Mouse (Mus musculus) heart, adult 2 months (tissue): Measurements from ENCODE around the gene Chpt1. TPM values are rescaled to one million over a fixed set of nuclear protein-coding genes. Genes with fewer than 3 reads are reported as not detected.
"Not testable (repeated sequence)": the region's sequence is repeated elsewhere in the genome, so short reads cannot be mapped to it uniquely, and the experiment has no call there.

Source experiments
- DNase-seq, 2 experiments: peaks; one replicate each; pipeline ENCODE4 v3.0.0; 2021
- H3K27ac ChIP-seq: fragments of 200-600 bp; 2 replicates; pipeline ENCODE4 v1.8.1; 2022
- H3K27me3 ChIP-seq: fragments of 200-500 bp; 2 replicates; pipeline ENCODE4 v1.6.1; 2012; ENCODE audit warnings: mild to moderate bottlenecking, low read length, inconsistent platforms, mixed read lengths; ENCODE audit not compliant: control insufficient read depth, insufficient read depth
- H3K36me3 ChIP-seq: fragments of 200-500 bp; 2 replicates; pipeline ENCODE4 v1.6.1; 2012; ENCODE audit warnings: low read length, inconsistent platforms; ENCODE audit not compliant: control insufficient read depth, insufficient read depth
- H3K4me1 ChIP-seq: fragments of 200-500 bp; 2 replicates; pipeline ENCODE4 v1.6.1; 2011; ENCODE audit warnings: low read length; ENCODE audit not compliant: control insufficient read depth, insufficient read depth
- H3K4me3 ChIP-seq: fragments of 200-600 bp; 2 replicates; pipeline ENCODE4 v1.8.1; 2022
- H3K79me2 ChIP-seq: fragments of 200-500 bp; replicated peaks from 2 replicates; pipeline ENCODE4 v1.6.1; 2012; ENCODE audit warnings: mild to moderate bottlenecking, inconsistent platforms, low read length, moderate library complexity, mixed read lengths; ENCODE audit not compliant: control insufficient read depth, insufficient read depth
- H3K9ac ChIP-seq: fragments of 200-500 bp; 2 replicates; pipeline ENCODE4 v1.6.1; 2012; ENCODE audit warnings: low read depth, mild to moderate bottlenecking, control low read depth, inconsistent platforms, low read length, mixed read lengths
- CTCF ChIP-seq: fragments of 200-600 bp; IDR thresholded peaks from 2 replicates; pipeline ENCODE4 v1.8.1; 2022; ENCODE audit warnings: antibody characterized with exemption, mild to moderate bottlenecking, moderate library complexity
- EP300 ChIP-seq: fragments of 200-500 bp; IDR thresholded peaks from 2 replicates; pipeline ENCODE4 v1.6.1; 2011; ENCODE audit warnings: low read depth, low read length, control low read depth; ENCODE audit not compliant: insufficient read depth
- POLR2A ChIP-seq: fragments of 200-500 bp; IDR thresholded peaks from 2 replicates; pipeline ENCODE4 v1.6.1; 2011; ENCODE audit warnings: mild to moderate bottlenecking, low read depth, low read length, control low read depth; ENCODE audit not compliant: insufficient read depth
- WGBS: fragments of 180-500 bp; shearing (Covaris S2); methylation state at CpG from one replicate; pipeline ENCODE4 v1.1.7; 2018; 5-methylcytosine and 5-hydroxymethylcytosine counted together
- intact Hi-C: fragments of 180-260 bp; cut with DNase I; formaldehyde crosslinking; loops from one replicate; pipeline ENCODE4 v1.15.1; 2025
- polyA plus RNA-seq: library from polyadenylated mRNA; depleted of rRNA; stranded (reverse); fragments of >200 nt; gene quantifications from 2 replicates; pipeline ENCODE4 v1.2.3, GENCODE M21; 2012
- total RNA-seq, 2 experiments: library from RNA; stranded (reverse); gene quantifications; 2 replicates each; pipeline ENCODE4 v1.2.3; 2021

The Chpt1 gene
- total and polyA plus RNA-seq, 3 experiments: 230 to 334 (median 278) TPM

DNA sequence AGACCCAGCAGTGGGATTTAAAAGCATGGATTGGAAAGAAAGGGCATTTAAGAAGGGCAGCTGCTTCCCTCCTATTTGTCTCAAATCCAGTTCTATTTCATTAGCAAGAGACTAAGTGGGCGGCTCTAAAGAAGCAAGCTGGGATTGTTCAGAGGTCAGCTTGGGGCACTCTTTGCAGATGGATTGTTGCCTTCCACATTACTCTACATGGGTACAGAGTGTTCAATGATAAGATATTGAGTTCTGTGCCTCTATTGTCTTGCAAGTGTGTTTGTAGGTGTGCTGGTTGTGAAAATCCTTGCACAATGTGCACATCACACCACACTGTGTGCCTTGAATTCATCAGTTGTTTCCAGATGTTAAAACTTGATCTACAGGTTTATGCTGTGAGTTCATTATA lies 19.3 kb upstream of the Chpt1 start:
- H3K4me1 ChIP-seq: no peaks in the 10 kb centered on the region
- intact Hi-C loops: no loop called here
- TF ChIP-seq CTCF (no peak), POLR2A (no peak), EP300 (no peak)
- no peaks in the 10 kb centered on the region for H3K36me3 ChIP-seq
- no peak overlapping the region for H3K9ac ChIP-seq
- no peak overlapping the region for H3K27ac ChIP-seq
- no peaks in the 10 kb centered on the region for H3K79me2 ChIP-seq
- DNase-seq: no peak
- H3K27me3 ChIP-seq: no peaks in the 10 kb centered on the region
- WGBS: 76% methylated on average over 1 of the region's 1 CpGs
- no peak overlapping the region for H3K4me3 ChIP-seq

DNA sequence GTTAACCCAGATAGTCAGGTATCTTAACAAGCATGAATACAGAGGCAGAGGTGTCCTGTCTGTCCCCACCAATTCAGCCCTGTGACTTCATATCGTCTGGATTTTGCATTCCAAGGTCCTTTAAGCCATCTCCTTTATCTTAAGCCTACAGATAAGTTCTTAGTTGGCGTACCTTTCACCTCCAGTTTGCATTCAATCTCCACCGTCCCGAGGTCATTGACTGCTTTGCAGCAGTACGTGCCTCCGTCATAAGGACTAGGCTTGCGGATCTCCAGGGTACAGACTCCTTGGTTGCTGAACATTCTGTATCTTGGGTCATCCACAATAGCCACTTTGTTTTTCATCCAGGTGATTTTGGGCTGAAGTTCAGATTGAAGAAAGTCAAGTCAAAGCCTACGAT lies 18.9 kb upstream of the Chpt1 start:
- DNase-seq: no peak
- WGBS: 77% methylated on average over 8 of the region's 8 CpGs
- Histone ChIP-seq H3K79me2 (no peaks in the 10 kb centered on the region), H3K4me3 (no peak overlapping the region), H3K4me1 (no peaks in the 10 kb centered on the region), H3K9ac (no peak overlapping the region), H3K27ac (no peak overlapping the region), H3K27me3 (no peaks in the 10 kb centered on the region), H3K36me3 (no peaks in the 10 kb centered on the region)
- TF ChIP-seq POLR2A (no peak), EP300 (no peak)
- intact Hi-C loops: no loop called here

DNA sequence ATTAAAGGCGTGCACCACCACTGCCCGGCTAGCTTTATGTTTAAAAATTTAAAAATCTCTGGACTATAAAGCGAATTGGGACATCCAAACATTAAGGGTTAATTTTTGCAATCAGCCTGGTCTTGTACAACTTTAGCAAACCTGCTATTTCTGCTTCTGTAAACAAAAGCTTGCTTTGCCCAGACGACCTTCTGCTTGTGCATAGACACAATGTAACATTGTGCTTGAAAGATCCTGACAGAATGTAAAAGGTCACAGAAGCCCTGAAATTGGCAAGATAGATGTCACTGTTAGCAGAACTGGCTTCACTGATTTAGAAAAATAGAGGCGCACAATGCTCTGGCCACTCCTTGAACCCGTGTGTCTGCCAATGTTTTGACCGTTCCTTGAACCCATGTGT lies 11.2 kb upstream of the Chpt1 start:
- H3K4me1 ChIP-seq, H3K4me3 ChIP-seq, H3K27ac ChIP-seq, H3K27me3 ChIP-seq, intact Hi-C loops, H3K9ac ChIP-seq, H3K36me3 ChIP-seq, H3K79me2 ChIP-seq, DNase-seq: not testable (repeated sequence)
- WGBS: 84% methylated on average over 7 of the region's 7 CpGs

DNA sequence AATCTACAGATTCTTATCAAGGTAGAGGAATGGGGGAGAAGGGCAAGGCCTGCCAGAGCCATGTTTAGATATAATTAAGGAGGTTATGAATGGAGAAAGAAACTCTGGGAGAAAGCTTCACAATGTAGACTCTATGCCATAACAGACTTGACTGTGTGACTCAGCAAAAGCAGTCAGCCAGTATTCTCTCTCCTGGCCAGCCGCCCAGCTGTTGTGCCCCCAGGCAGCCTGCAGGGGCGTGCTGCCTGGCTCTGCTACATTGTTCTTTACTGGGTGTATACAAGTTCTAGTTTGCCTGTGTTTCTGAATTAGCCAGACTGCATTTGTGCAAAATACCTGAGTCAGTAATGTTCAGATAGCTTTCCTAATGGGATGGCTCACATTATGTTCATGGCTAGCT lies 10.6 kb upstream of the Chpt1 start:
- WGBS: 33% methylated on average over 2 of the region's 2 CpGs
- H3K79me2 ChIP-seq: no peaks in the 10 kb centered on the region
- H3K36me3 ChIP-seq: no peaks in the 10 kb centered on the region
- TF ChIP-seq CTCF (peak; percentile 74), POLR2A (no peak)
- no peak overlapping the region for H3K4me3 ChIP-seq
- H3K27ac ChIP-seq: peak overlapping the region; percentile 59
- intact Hi-C loops: loop anchor here (5.0 kb wide), 1 partner anchor 108 kb away; no protein-coding TSS in a partner anchor
- no peak overlapping the region for H3K9ac ChIP-seq
- peak; percentile 65 to 71 for DNase-seq
- H3K4me1 ChIP-seq: peaks cover 1% of the 10 kb centered on the region; the same call in 1 of the 2 replicates
- H3K27me3 ChIP-seq: no peaks in the 10 kb centered on the region

DNA sequence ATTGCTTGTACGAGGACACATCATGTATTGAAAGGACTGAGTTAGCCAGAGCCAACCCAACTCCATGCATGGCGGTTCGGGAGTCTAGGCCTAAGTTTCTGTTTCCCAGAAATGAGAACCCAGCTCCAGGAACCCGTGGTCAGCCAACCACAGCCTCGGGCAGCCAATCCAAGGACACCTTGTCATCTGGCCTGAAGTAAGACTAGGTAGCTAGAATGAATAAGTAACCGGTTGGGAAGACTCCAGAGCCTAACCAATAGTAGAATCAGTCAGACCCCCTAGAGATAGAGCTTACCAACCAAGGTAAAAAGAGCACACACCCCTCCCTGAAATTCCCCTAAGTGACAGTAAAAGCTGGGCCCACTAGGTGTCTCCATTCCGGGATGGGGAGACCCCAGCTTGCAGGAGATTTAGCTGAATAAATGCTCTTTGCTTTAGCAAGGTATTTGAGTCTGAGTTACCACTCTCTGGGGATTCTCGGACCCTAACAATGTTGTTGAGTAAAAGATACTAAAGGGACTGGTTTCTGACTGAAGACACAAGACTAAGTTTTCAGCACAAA lies 9.8 kb upstream of the Chpt1 start:
- no peak for TF ChIP-seq POLR2A
- TF ChIP-seq CTCF: 0 out of 2 replicates have a peak, but pooled peaks have one; percentile 12
- TF ChIP-seq EP300: no peak
- Histone ChIP-seq H3K4me3 (no peak overlapping the region), H3K27ac (peak overlapping the region; percentile 59), H3K79me2 (no peaks in the 10 kb centered on the region), H3K36me3 (no peaks in the 10 kb centered on the region), H3K27me3 (no peaks in the 10 kb centered on the region), H3K4me1 (peaks cover 1% of the 10 kb centered on the region; the same call in 1 of the 2 replicates), H3K9ac (no peak overlapping the region)
- intact Hi-C loops: loop anchor here (5.0 kb wide), 1 partner anchor 109 kb away; no protein-coding TSS in a partner anchor
- no peak for DNase-seq
- 69% methylated on average over 8 of the region's 8 CpGs for WGBS

DNA sequence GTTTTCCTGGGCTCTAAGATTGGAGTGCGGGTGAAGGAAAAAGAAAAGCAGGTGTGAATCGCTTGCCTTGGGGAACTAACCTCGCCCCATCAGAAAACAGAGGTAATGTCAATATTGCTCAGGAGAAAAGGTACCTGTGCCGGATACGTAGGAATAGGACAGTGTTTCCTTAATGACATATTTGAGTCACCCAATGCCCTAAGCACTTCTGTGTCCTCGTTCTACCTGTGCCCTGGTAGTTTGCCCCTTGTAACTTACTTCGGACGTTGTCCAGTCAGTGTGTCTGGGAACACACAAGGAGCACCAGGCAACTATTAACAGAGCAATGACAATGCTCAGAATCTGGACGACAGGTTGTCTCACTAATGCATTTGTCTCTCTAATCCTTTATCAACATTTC lies 7.5 kb upstream of the Chpt1 start:
- Histone ChIP-seq H3K4me1 (peaks cover 1% of the 10 kb centered on the region; the same call in 1 of the 2 replicates), H3K9ac (no peak overlapping the region), H3K27me3 (no peaks in the 10 kb centered on the region), H3K36me3 (no peaks in the 10 kb centered on the region), H3K79me2 (no peaks in the 10 kb centered on the region), H3K27ac (peak overlapping the region; percentile 87), H3K4me3 (no peak overlapping the region)
- intact Hi-C loops: loop anchor here (5.0 kb wide), 1 partner anchor 111 kb away; no protein-coding TSS in a partner anchor
- no peak for DNase-seq
- 64% methylated on average over 9 of the region's 9 CpGs for WGBS
- TF ChIP-seq POLR2A (no peak), CTCF (no peak), EP300 (no peak)
